Mouse (Mus musculus) spleen, embryonic (tissue): ENCODE data around the gene Dok7.

Source experiments
- CTCF ChIA-PET: fragments of 350-600 bp; sonication (Branson Sonifier 250); formaldehyde crosslinking; loops from one replicate; lab custom pipeline; 2022; lab: Charles Lee

Gene Dok7

GRCm38 (mm10) chr5:35056604-35057432, at the start of gene Dok7:
TSS of gene Dok7 (plus strand) at chr5:35056766.
- CTCF ChIA-PET: no interaction called here

DNA sequence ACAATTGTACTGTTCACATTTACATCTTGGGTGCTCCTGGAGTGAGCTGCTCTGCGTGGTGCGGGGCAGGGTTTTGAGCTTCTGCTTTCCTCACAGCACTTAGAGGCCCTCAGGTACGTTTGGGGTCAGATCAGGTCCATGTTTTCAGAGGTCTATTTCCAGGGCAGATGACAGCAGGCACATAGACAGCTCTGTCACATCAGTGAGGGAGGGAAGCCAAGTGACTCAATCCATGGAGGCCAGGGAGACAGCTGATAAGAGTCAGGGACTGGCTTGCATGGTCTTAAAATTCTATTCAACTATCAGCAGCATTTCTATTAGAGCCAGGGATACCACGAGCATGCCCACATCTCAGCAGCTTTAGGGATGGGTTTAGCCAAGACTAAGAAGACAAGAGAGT, 47.4 kb upstream of the Dok7 start:
- CTCF ChIA-PET: no interaction called here

GRCm38 (mm10) chr5:35010656-35011055, 45.9 kb upstream of the Dok7 start:
- CTCF ChIA-PET: no interaction called here

- CTCF ChIA-PET: no interaction called here
Observed at GRCm38 (mm10) chr5:35011156-35011923, 45.2 kb upstream of the Dok7 start.

DNA sequence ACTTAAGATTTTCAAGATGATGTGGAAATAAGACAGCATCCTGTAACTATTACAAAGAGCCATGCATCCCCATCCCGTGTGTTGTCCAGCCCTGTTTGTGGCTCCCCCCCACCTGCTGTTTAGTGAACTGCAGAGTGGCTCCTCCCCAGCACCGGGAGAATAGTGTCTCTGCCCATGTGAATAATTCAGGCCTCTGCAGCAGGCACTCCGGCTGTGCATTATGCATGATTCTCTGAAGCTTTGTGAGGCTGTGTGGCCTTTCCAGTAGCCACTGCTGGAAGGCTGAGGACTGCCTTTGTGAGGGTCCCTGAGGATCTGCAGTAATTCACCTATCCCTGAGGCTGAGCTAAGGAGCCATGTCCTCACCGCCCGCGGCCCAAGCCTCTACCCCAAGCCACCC, 42.5 kb upstream of the Dok7 start:
- CTCF ChIA-PET: no interaction called here

DNA sequence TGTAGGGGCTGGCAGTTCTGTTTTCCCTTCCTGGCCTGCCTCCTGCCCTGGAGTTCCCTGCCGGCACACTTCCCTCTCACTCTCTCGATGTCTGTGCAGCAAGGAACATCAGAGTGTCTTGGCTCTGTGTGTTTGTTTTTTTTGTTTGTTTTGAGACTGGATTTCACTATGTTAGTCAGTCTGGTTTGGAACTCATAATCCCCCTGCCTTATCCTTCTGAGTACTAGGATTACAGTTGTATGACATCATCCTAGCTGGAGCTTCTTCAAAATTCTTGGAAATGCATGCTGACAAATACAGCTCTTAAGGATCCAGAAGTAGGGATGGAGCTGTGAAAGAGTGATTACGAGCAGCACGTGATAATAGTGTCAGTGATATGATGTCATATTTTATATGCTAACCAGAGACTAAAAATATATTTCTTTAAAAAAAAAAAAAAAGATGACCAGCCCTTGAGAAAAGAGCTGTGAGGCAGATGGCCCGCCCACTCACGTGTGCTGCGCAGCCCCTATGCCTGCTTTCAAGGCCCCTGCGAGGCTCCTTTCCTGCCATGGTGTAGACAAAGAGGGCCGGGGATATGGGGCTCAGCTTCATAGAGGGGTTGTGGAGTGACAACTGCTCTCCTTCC, 36.8 kb upstream of the Dok7 start:
- CTCF ChIA-PET: no interaction called here

GRCm38 (mm10) chr5:35020410-35021241, 35.9 kb upstream of the Dok7 start:
- CTCF ChIA-PET: no interaction called here

GRCm38 (mm10) chr5:35024975-35025374, 31.6 kb upstream of the Dok7 start:
- CTCF ChIA-PET: interaction anchor here (0.7 kb wide), 1 partner anchor 1495 kb away, joined by 3 read pairs; no protein-coding TSS in a partner anchor

DNA sequence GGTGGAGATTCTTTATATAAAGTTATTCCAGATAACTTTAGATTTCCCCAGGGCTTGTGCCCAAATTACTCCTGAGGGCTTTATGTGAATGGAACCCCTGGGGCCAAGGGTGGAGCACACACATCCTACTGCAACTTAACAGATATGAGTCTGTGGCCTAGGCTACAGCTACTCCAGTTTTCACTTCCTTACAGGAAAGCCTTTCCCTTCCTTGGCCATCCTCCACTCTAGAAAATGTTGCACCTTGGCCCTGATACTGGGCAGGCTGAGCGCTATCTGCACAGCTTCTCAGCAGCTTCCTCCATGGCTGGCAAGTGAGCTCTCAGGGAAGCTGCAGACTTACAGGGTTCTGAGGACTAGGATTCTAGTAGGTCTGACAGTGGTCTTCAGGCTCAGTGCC, 27.3 kb upstream of the Dok7 start:
- CTCF ChIA-PET: no interaction called here

GRCm38 (mm10) chr5:35029755-35030154, 26.8 kb upstream of the Dok7 start:
- CTCF ChIA-PET: no interaction called here

GRCm38 (mm10) chr5:35033068-35033467, 23.5 kb upstream of the Dok7 start:
- CTCF ChIA-PET: no interaction called here

GRCm38 (mm10) chr5:35033619-35034018, 22.9 kb upstream of the Dok7 start:
- CTCF ChIA-PET: no interaction called here

DNA sequence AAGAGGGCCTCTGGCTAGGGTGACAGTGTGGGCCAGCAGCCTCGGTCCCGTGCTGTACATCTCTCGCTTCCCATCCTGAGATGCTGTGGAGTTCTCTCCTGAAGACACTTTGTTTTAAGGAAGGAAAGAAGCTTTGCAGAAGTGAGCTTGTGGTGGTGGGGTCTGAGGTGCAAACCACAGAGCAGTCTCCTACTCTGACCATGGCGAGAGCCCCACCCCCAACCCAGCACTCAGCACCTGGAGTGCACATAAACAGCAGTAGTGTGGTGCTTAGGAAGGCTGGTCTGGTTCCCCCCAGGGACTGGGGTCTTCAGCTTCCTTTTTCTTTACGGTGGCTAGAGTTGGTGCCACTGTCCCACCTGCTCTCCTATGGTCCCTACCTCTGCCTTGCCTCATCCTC, 21.4 kb upstream of the Dok7 start:
- CTCF ChIA-PET: no interaction called here

DNA sequence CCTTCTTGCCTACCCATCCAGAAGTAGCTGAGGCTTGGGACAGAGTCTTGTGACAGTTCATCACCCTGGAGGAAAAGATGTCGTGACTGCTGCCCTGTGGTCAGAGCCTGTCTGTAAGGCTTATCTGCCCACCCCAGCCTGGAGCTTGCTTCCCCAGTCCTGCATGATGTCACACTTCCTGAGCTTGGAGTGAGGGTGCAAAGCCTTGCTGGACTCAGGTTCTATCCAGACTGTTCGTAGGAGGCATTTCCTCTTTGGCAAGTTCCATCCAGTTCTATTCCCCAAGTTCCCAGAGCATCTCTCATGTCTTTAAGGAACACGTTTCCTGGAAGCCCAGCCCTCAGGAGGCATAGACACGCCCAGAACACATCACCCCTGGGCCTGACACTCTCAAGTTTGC, 20.8 kb upstream of the Dok7 start:
- CTCF ChIA-PET: no interaction called here

DNA sequence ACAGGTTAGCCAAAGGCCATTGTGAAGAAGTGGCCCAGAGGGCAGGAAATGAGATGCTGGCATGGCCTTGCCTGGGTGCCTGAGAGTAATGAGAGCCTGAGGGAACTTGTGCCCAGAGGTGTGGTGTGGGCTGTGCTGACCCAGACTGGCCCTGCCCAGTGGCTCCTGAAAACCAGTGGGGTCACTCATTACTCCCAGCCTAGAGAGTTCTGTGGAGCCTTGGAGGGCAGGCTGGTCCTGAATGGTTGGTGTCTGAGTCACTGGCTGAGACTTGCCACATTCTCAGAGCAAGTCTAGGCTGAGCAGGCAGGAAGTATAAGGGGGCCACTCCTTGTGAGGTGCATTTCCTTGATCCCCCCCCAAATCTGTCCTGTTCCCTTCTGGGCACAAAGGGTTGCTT, 19.1 kb upstream of the Dok7 start:
- CTCF ChIA-PET: no interaction called here

DNA sequence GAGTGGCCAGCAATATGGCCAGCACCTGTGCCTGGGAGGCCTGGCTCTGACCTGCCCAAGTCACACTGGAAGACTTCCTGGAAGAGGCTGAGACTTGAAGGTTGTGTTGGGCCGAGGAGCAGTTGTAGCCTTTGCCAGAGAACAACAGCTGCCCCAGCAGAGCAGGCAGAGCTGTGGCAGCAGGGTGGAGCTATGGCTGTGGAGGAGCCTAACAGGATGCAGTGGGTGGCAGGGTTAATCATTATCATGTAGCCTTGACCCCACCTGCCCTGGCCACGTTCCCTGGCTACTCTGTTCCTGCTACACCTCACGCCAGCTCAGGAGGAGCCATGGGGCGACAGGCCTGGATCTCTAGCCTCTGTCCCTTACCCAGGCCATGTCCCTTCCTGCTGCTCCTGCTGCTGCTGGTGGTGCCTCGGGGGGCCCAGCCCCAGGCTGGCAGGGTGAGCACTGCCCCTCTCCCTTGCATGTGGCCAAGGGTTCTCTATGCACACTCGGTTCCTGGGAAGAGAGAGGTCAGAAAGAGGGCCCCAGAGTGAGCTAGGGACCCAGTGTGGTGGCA, 15.2 kb upstream of the Dok7 start, which contains the start of gene Hgfac:
TSS of gene Hgfac (plus strand) at position 242 of the 562 bp plus-strand sequence.
- CTCF ChIA-PET: interaction anchor here (0.6 kb wide), 1 partner anchor 760 kb away, joined by 3 read pairs; no protein-coding TSS in a partner anchor

- CTCF ChIA-PET: no interaction called here
Observed at GRCm38 (mm10) chr5:35042431-35043109, 14.0 kb upstream of the Dok7 start.

GRCm38 (mm10) chr5:35043110-35043451, 13.5 kb upstream of the Dok7 start:
- CTCF ChIA-PET: no interaction called here

GRCm38 (mm10) chr5:35050541-35050940, 6.0 kb upstream of the Dok7 start:
- CTCF ChIA-PET: no interaction called here

- CTCF ChIA-PET: no interaction called here
Observed at GRCm38 (mm10) chr5:35054628-35055027, 1.9 kb upstream of the Dok7 start.

- CTCF ChIA-PET: no interaction called here
Observed at GRCm38 (mm10) chr5:35055076-35055475, 1.5 kb upstream of the Dok7 start.
